ENCODE assay signal across 28 mouse cellular contexts in the genomic region with DNA sequence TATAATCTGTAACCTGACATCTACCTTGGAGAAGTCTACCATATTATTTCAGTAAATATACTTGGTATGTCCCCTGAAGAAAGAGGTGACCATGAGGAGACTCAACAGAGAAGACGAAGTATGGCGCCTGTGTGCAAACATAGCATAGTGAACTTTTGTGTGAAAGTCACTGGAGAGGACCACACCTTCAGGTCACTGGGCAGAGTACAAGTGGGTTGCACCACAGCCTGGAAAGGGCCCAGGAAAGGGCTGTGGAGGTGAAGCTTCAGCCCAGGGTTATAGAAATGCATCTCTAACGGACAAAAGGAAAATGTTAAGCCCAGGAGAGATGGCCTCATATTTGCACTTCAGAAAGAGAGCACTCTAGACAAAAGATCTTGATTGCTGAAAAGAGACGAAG.
"Had no signal": no experiment of that assay in that cellular context is flagged by ENCODE, and none has a peak within 500 bp of the region (broad histone marks: within the 10 kb centered on the region; RNA-seq: fewer than 3 reads in every experiment).

No protein-coding gene starts in this region.

- H3K4me3 ChIP-seq: embryonic facial prominence, embryonic 10.5 days; embryonic facial prominence, embryonic 12.5 days; embryonic facial prominence, embryonic 13.5 days; embryonic facial prominence, embryonic 15.5 days; erythroblast, embryonic 14.5 days; forebrain, embryonic 10.5 days; forebrain, embryonic 12.5 days; forebrain, embryonic 13.5 days; forebrain, embryonic 15.5 days; gastrocnemius, adult 2 months had no signal

- H3K9me3 ChIP-seq: embryonic facial prominence, embryonic 10.5 days; embryonic facial prominence, embryonic 12.5 days; embryonic facial prominence, embryonic 13.5 days; embryonic facial prominence, embryonic 15.5 days; forebrain, embryonic 10.5 days; forebrain, embryonic 12.5 days; forebrain, embryonic 13.5 days; forebrain, embryonic 15.5 days had no signal

- H3K4me1 ChIP-seq: embryonic facial prominence, embryonic 10.5 days; embryonic facial prominence, embryonic 12.5 days; embryonic facial prominence, embryonic 13.5 days; embryonic facial prominence, embryonic 15.5 days had no signal

- H3K36me3 ChIP-seq: embryonic facial prominence, embryonic 10.5 days; embryonic facial prominence, embryonic 12.5 days; embryonic facial prominence, embryonic 13.5 days; embryonic facial prominence, embryonic 15.5 days; forebrain, embryonic 10.5 days; forebrain, embryonic 12.5 days; forebrain, embryonic 15.5 days had no signal

- ATAC-seq: forebrain, embryonic 13.5 days; forebrain, embryonic 14.5 days; forebrain, embryonic 15.5 days; forebrain, embryonic 16.5 days; forebrain, postnatal 0 days had no signal

- DNase-seq: cerebellum, adult 2 months; cerebellum, adult 8-10 months; cerebellum, adult 9-10 months; cerebellum, adult 9-11 months; cerebellum, postnatal 10 days; cerebellum, postnatal 14 days; cerebellum, postnatal 25 days; cerebellum, postnatal 36 days; embryo, embryonic 11 days; forebrain, postnatal 0 days; gastrocnemius, adult 2 months; gastrocnemius, postnatal 10 days; gastrocnemius, postnatal 14 days; gastrocnemius, postnatal 25 days; gastrocnemius, postnatal 36 days; heart, adult 11 months; heart, adult 18-20 months had no signal

- H3K27me3 ChIP-seq: embryonic facial prominence, embryonic 12.5 days; embryonic facial prominence, embryonic 13.5 days; embryonic facial prominence, embryonic 15.5 days; forebrain, embryonic 12.5 days; forebrain, embryonic 13.5 days; forebrain, embryonic 15.5 days had no signal

- H3K27ac ChIP-seq: embryonic facial prominence, embryonic 10.5 days; embryonic facial prominence, embryonic 12.5 days; embryonic facial prominence, embryonic 13.5 days; embryonic facial prominence, embryonic 15.5 days; forebrain, embryonic 10.5 days; forebrain, embryonic 12.5 days; forebrain, embryonic 13.5 days; forebrain, embryonic 15.5 days; gastrocnemius, adult 2 months had no signal

- H3K4me2 ChIP-seq: embryonic facial prominence, embryonic 12.5 days; embryonic facial prominence, embryonic 13.5 days; embryonic facial prominence, embryonic 15.5 days; forebrain, embryonic 12.5 days; forebrain, embryonic 13.5 days; forebrain, embryonic 15.5 days had no signal

- H3K9ac ChIP-seq: embryonic facial prominence, embryonic 12.5 days; embryonic facial prominence, embryonic 13.5 days; embryonic facial prominence, embryonic 15.5 days; forebrain, embryonic 12.5 days; forebrain, embryonic 13.5 days; forebrain, embryonic 15.5 days; forebrain, postnatal 0 days had no signal
